Comparison of ENCODE assay signal across 10 mouse cellular contexts in genomic region chr9:35135575-35135974, GRCm38 (mm10). TPM values are rescaled to one million over a fixed set of nuclear protein-coding genes. Genes with fewer than 3 reads are reported as not detected.
A peak's percentile ranks its signal among the peaks of the same experiment; 100 is the strongest.
DNase-seq lines count a peak whose midpoint lies in the region; ATAC-seq and TF ChIP-seq lines count a peak whose summit lies in the region.
"Had no signal": no experiment of that assay in that cellular context is flagged by ENCODE, and none has a peak within 500 bp of the region (broad histone marks: within the 10 kb centered on the region; RNA-seq: fewer than 3 reads in every experiment).

No protein-coding gene starts in this region.

- peak; percentile 51 to 57 for DNase-seq in cerebellum, adult 2 months
- DNase-seq in cerebellum, adult 8-10 months: no peak
- DNase-seq in left cerebral cortex, adult 2 months (ENCODE audit: extremely low spot score in 1 of 2, low spot score in 2 of 2): no peak
- DNase-seq in left cerebral cortex, postnatal 36 days (ENCODE audit: low spot score in 2 of 2): no peak
- DNase-seq in 3134 (ENCODE audit: extremely low read depth, insufficient read length, low spot score): peak; percentile 40
- peak; percentile 59 for DNase-seq in brain, adult 2 months (ENCODE audit: low read depth, low spot score)
- DNase-seq in spleen, postnatal 14 days (ENCODE audit: low spot score in 2 of 2): no peak

- H3K4me1 ChIP-seq in cerebellum, adult 2 months (ENCODE audit: control insufficient read depth, insufficient read depth, low read length): peaks cover 17% of the 10 kb centered on the region
- H3K4me1 ChIP-seq in kidney, embryonic 16.5 days (ENCODE audit: insufficient read depth, low read length): no peaks in the 10 kb centered on the region; the same call in 1 of the 2 replicates
- H3K4me1 ChIP-seq: embryonic facial prominence, embryonic 13.5 days had no signal

- intact Hi-C loops in left cerebral cortex, adult 2 months (cut with DNase I): no loop called here
- intact Hi-C loops in left cerebral cortex, postnatal 36 days (cut with DNase I): no loop called here

- H3K4me2 ChIP-seq in kidney, embryonic 16.5 days (replicated peaks; ENCODE audit: low read depth, low read length): no peak overlapping the region
- H3K4me2 ChIP-seq: embryonic facial prominence, embryonic 13.5 days; midbrain, embryonic 11.5 days had no signal

- no peaks in the 10 kb centered on the region for H3K27me3 ChIP-seq in cerebellum, adult 2 months (ENCODE audit: control insufficient read depth, insufficient read depth, low read length)
- H3K27me3 ChIP-seq in kidney, embryonic 16.5 days (ENCODE audit: insufficient read depth, low read length): no peaks in the 10 kb centered on the region
- H3K27me3 ChIP-seq: embryonic facial prominence, embryonic 13.5 days had no signal

- H3K36me3 ChIP-seq in kidney, embryonic 16.5 days (ENCODE audit: insufficient read depth, low read length): no peaks in the 10 kb centered on the region; the same call in 1 of the 2 replicates

- H3K27ac ChIP-seq in cerebellum, adult 2 months (ENCODE audit: insufficient read depth, low read length): no peak overlapping the region
- 0 out of 2 replicates have a peak overlapping the region, but pooled peaks have one; percentile 21 for H3K27ac ChIP-seq in left cerebral cortex, adult 2 months
- no peak overlapping the region for H3K27ac ChIP-seq in kidney, embryonic 16.5 days (ENCODE audit: low read length)
- H3K27ac ChIP-seq: embryonic facial prominence, embryonic 13.5 days had no signal

- no peak for TF ChIP-seq CTCF in cerebellum, adult 2 months (IDR thresholded peaks at IDR 0.05; ENCODE audit: borderline replicate concordance, insufficient read depth, low read depth, low read length)
- TF ChIP-seq CTCF in left cerebral cortex, adult 2 months (IDR thresholded peaks at IDR 0.05): no peak

- TF ChIP-seq POLR2A in cerebellum, adult 2 months (IDR thresholded peaks at IDR 0.05; ENCODE audit: borderline replicate concordance, insufficient read depth, low read length): no peak

- H3K9me3 ChIP-seq in kidney, embryonic 16.5 days (ENCODE audit: low read length): no peaks in the 10 kb centered on the region
- H3K9me3 ChIP-seq: embryonic facial prominence, embryonic 13.5 days had no signal

- no peak overlapping the region for H3K9ac ChIP-seq in kidney, embryonic 16.5 days (replicated peaks; ENCODE audit: low read length)
- H3K9ac ChIP-seq: embryonic facial prominence, embryonic 13.5 days had no signal

- 24% methylated on average over 6 of the region's 6 CpGs for WGBS in cerebellum, adult 2 months
- 70% methylated on average over 6 of the region's 6 CpGs for WGBS in kidney, embryonic 16.5 days

- no peak for ATAC-seq in kidney, embryonic 16.5 days (ENCODE audit: low FRiP score, low TSS enrichment)

- no peak overlapping the region for H3K4me3 ChIP-seq in cerebellum, adult 2 months (replicated peaks; ENCODE audit: insufficient read depth, low read depth, low read length)
- no peak overlapping the region for H3K4me3 ChIP-seq in left cerebral cortex, adult 2 months
- no peak overlapping the region for H3K4me3 ChIP-seq in kidney, embryonic 16.5 days (ENCODE audit: low read length)
- H3K4me3 ChIP-seq: embryonic facial prominence, embryonic 13.5 days had no signal

RNA-seq across cellular contexts. Expression of gene St3gal4, which starts 16.5 kb away (rescaled TPM):
- polyA plus RNA-seq in cerebellum, adult 2 months (2012; rRNA removed): 12.7 and 14.5 TPM in 2 replicates
- total RNA-seq in left cerebral cortex, adult 2 months (2021): 10 to 100 TPM; 24.4 to 25.2 TPM
- 10 to 100 TPM; 26.3 to 26.4 TPM for total RNA-seq in left cerebral cortex, postnatal 36 days (2021)
- polyA plus RNA-seq in kidney, embryonic 16.5 days (2015; fragmentation: Nextera tagmentation; extraction: Ambion mirVana): 19.4 and 20.0 TPM in 2 replicates

RNA-seq across cellular contexts. Expression of gene Dcps, which starts 40.3 kb away (rescaled TPM):
- polyA plus RNA-seq in cerebellum, adult 2 months (2012; rRNA removed): 30.2 and 32.2 TPM in 2 replicates
- total RNA-seq in left cerebral cortex, adult 2 months (2021): 10 to 100 TPM; 17.5 to 17.7 TPM
- 10 to 100 TPM; 16.4 to 16.7 TPM for total RNA-seq in left cerebral cortex, postnatal 36 days (2021)
- 98.4 and 102 TPM in 2 replicates for polyA plus RNA-seq in kidney, embryonic 16.5 days (2015; fragmentation: Nextera tagmentation; extraction: Ambion mirVana)

Comparison
In these comparisons a context has a peak if more than half of its experiments do, and no peak if none do; other contexts are left out.
1. DNase-seq: peak in cerebellum, adult 2 months (2 of 2), 3134 (single experiment) and brain, adult 2 months (single experiment); none in cerebellum, adult 8-10 months (single experiment), left cerebral cortex, adult 2 months (0 of 2), left cerebral cortex, postnatal 36 days (0 of 2) and spleen, postnatal 14 days (0 of 2).